Mouse (Mus musculus) liver, embryonic 14.5 days (tissue): Measurements from ENCODE around the gene Klrg1.

Experiments
- CTCF ChIP-seq: IDR thresholded peaks from 2 replicates; pipeline ENCODE4 v1.5.1; 2016; ENCODE audit warnings: antibody characterized with exemption, low read depth, control low read depth
- EP300 ChIP-seq: IDR thresholded peaks from 2 replicates; pipeline ENCODE4 v1.6.1; 2016; ENCODE audit warnings: antibody characterized with exemption, low read depth

DNA sequence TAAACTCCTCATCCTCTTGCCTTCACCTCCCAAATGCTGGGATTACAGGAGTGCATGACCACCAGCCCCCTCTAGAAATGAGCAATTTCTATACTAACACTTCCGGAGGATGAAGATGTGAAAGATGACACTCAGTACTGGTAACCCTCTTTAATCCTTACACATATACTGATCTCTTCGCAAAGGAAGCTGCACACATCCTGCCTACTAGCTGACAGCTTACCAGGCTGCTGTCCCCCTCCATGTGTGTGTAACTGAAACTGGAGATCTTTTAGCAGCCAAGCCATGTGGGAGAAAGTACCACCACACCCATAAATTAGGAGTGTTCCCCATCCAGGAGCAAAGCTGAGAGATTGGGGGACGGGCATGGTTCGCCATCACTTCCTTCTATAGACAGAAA lies 13.5 kb downstream of the Klrg1 start:
- no peak for TF ChIP-seq EP300
- no peak for TF ChIP-seq CTCF
